ENCODE assay signal across 8 mouse cellular contexts in the genomic region with DNA sequence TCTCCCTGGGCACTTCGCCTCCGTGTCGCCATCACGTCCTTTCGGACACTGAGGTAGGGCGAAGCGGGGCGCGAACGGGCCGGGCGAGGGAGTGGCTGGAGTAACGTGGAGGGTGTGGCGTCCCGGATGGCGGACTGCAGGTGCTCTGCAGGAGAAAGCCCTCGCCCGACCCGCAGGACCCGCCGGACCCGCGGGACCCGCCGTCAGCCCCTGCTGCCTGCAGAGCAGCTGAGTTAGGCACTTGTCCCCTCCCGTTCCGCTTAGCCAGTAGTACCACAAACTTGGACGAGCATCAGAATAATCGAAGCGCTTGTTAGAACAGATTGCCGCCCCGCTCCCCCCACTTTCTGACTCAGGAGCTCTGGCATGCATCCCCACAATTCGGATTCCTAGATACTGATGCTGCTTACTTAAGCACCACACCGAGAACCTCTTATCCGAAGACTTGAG. TPM values are rescaled to one million over a fixed set of nuclear protein-coding genes. Genes with fewer than 3 reads are reported as not detected.
DNase-seq lines count a peak whose midpoint lies in the region; ATAC-seq and TF ChIP-seq lines count a peak whose summit lies in the region.

No protein-coding gene starts in this region.

- DNase-seq in left cerebral cortex, adult 11 months (ENCODE audit: low spot score) = peak; percentile 33
- no peak for DNase-seq in left cerebral cortex, postnatal 4 days
- peak; percentile 78 for DNase-seq in adrenal gland, postnatal 14 days
- DNase-seq in layer of hippocampus, adult 11-12 months (ENCODE audit: low spot score) = peak; percentile 81
- DNase-seq in lung, adult 2 months = no peak
- DNase-seq in right cerebral cortex, adult 18-20 months = peak; percentile 66
- no peak for DNase-seq in gastrocnemius, postnatal 14 days

- intact Hi-C loops in left cerebral cortex, postnatal 4 days (cut with DNase I) = loop anchor here (10.0 kb wide), 1 partner anchor 92 kb away; no protein-coding TSS in a partner anchor
- intact Hi-C loops in gastrocnemius, postnatal 14 days (cut with DNase I; ENCODE audit: low total_unique reads) = no loop called here

- WGBS in forebrain, embryonic 15.5 days = 0% methylated on average over 35 of the region's 35 CpGs
- under 1% methylated on average over 35 of the region's 35 CpGs for WGBS in lung, adult 2 months

- TF ChIP-seq CTCF in lung, adult 2 months (IDR thresholded peaks at IDR 0.05; ENCODE audit: insufficient read depth, low read length) = no peak

- H3K27me3 ChIP-seq in forebrain, embryonic 15.5 days = no peaks in the 10 kb centered on the region

- H3K9ac ChIP-seq in forebrain, embryonic 15.5 days (replicated peaks) = peak overlapping the region; percentile 81

- peak overlapping the region; percentile 89 for H3K27ac ChIP-seq in forebrain, embryonic 15.5 days (replicated peaks)

- H3K4me3 ChIP-seq in forebrain, embryonic 15.5 days = peak overlapping the region; percentile 91
- peak overlapping the region; percentile 66 for H3K4me3 ChIP-seq in lung, adult 2 months (replicated peaks; ENCODE audit: extremely low read depth, low read depth, low read length)

- no peak for TF ChIP-seq POLR2A in lung, adult 2 months (IDR thresholded peaks at IDR 0.05; ENCODE audit: borderline replicate concordance, extremely low read depth, low read depth, low read length)

- H3K4me1 ChIP-seq in forebrain, embryonic 15.5 days = peaks cover 27% of the 10 kb centered on the region
- peaks cover 2% of the 10 kb centered on the region for H3K4me1 ChIP-seq in lung, adult 2 months (ENCODE audit: control insufficient read depth, insufficient read depth, low read length)

- ATAC-seq in forebrain, embryonic 15.5 days (replicated peaks) = peak; percentile 66

- peaks cover 36% of the 10 kb centered on the region for H3K36me3 ChIP-seq in forebrain, embryonic 15.5 days

- H3K9me3 ChIP-seq in forebrain, embryonic 15.5 days = no peaks in the 10 kb centered on the region

- peak overlapping the region; percentile 91 for H3K4me2 ChIP-seq in forebrain, embryonic 15.5 days (replicated peaks)

RNA-seq across cellular contexts. Expression of gene Lmln, which starts 0.4 kb away (rescaled TPM):
- total RNA-seq in left cerebral cortex, postnatal 4 days (2021) = 10 to 100 TPM; 16.2 to 17.1 TPM
- total RNA-seq in adrenal gland, postnatal 14 days (2021) = 8.4 and 11.0 TPM in 2 replicates
- polyA plus RNA-seq in forebrain, embryonic 15.5 days (2015; fragmentation: Nextera tagmentation; extraction: Ambion mirVana) = 3.3 and 3.7 TPM in 2 replicates
- 2.6 and 5.0 TPM in 2 replicates for polyA plus RNA-seq in lung, adult 2 months (2012; rRNA removed)
- total RNA-seq in gastrocnemius, postnatal 14 days (2021) = 1 to 10 TPM; 1.4 to 2.3 TPM

RNA-seq across cellular contexts. Expression of gene Rpl35a, which starts 6.5 kb away (rescaled TPM):
- total RNA-seq in left cerebral cortex, postnatal 4 days (2021) = 100 to 1,000 TPM; 300 to 327 TPM
- 526 and 608 TPM in 2 replicates for total RNA-seq in adrenal gland, postnatal 14 days (2021)
- polyA plus RNA-seq in forebrain, embryonic 15.5 days (2015; fragmentation: Nextera tagmentation; extraction: Ambion mirVana) = 534 and 571 TPM in 2 replicates
- polyA plus RNA-seq in lung, adult 2 months (2012; rRNA removed) = 146 and 225 TPM in 2 replicates
- 100 to 1,000 TPM; 304 to 324 TPM for total RNA-seq in gastrocnemius, postnatal 14 days (2021)

RNA-seq across cellular contexts. Expression of gene Iqcg, which starts 6.7 kb away (rescaled TPM):
- 1 to 10 TPM; 5.2 to 8.3 TPM for total RNA-seq in left cerebral cortex, postnatal 4 days (2021)
- 1.1 and 2.3 TPM in 2 replicates for total RNA-seq in adrenal gland, postnatal 14 days (2021)
- 3.1 and 4.7 TPM in 2 replicates for polyA plus RNA-seq in forebrain, embryonic 15.5 days (2015; fragmentation: Nextera tagmentation; extraction: Ambion mirVana)
- polyA plus RNA-seq in lung, adult 2 months (2012; rRNA removed) = 0.84 and 1.9 TPM in 2 replicates
- total RNA-seq in gastrocnemius, postnatal 14 days (2021) = 1 to 10 TPM; 1.9 to 2.2 TPM

Comparison
In these comparisons a context has a peak if more than half of its experiments do, and no peak if none do; other contexts are left out.
1. DNase-seq: peak in left cerebral cortex, adult 11 months (single experiment), adrenal gland, postnatal 14 days (single experiment), layer of hippocampus, adult 11-12 months (single experiment) and right cerebral cortex, adult 18-20 months (single experiment); none in left cerebral cortex, postnatal 4 days (single experiment), lung, adult 2 months (single experiment) and gastrocnemius, postnatal 14 days (single experiment).